Comparison of ENCODE assay signal across 8 mouse cellular contexts in the genomic region with DNA sequence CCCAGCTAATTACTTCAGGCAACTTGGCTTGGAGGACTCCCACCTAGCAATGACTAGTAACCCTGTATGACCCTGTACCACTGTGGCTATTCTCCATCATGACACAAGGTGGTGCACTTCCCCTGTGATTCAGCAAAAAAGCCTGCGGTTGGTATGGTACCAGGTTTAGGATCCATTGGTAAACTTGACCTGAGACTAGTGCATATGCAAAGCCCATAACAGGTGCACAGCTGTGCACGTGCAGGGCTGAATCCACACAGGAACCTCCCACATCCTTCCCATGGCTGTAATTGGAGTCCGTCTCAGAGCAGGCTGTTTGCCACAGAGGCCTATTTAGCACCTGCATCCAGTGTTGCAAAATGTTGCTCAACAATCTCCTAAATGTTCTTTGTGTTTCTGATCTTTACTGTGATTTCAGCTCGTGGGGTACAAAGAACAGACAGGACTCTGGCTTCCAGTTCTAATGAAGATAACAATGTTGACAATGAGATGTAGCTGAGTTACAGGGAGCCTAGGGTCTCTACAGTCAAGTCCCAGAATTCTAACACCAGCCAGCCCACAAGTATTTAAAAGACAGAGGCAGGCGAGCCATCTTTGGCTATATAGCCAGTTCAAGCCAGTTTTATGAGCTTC. TPM values are rescaled to one million over a fixed set of nuclear protein-coding genes. Genes with fewer than 3 reads are reported as not detected.
DNase-seq lines count a peak whose midpoint lies in the region; ATAC-seq and TF ChIP-seq lines count a peak whose summit lies in the region.
"Had no signal": no experiment of that assay in that cellular context is flagged by ENCODE, and none has a peak within 500 bp of the region (broad histone marks: within the 10 kb centered on the region; RNA-seq: fewer than 3 reads in every experiment).

No protein-coding gene starts in this region.

- peak; percentile 77 for TF ChIP-seq CTCF in liver, embryonic 14.5 days (IDR thresholded peaks at IDR 0.05; ENCODE audit: low read depth)

- H3K36me3 ChIP-seq in kidney, embryonic 15.5 days: no peaks in the 10 kb centered on the region
- no peaks in the 10 kb centered on the region for H3K36me3 ChIP-seq in liver, embryonic 14.5 days (replicated peaks; ENCODE audit: control insufficient read depth, insufficient read depth, low read depth)

- H3K4me3 ChIP-seq in kidney, embryonic 15.5 days (replicated peaks): no peak overlapping the region
- no peak overlapping the region for H3K4me3 ChIP-seq in liver, embryonic 14.5 days (ENCODE audit: insufficient read depth in 1 of 2, low read depth in 2 of 2, low read length in 2 of 2)

- TF ChIP-seq EP300 in liver, embryonic 14.5 days (IDR thresholded peaks at IDR 0.05; ENCODE audit: low read depth): no peak

- DNase-seq in Muller cell, postnatal 12 days (ENCODE audit: inconsistent ontology term): peak; percentile 68
- DNase-seq in cerebellum, postnatal 36 days: peak; percentile 10 to 23
- peak; percentile 11 to 17 for DNase-seq in gastrocnemius, postnatal 36 days
- peak in 1 of 3 experiments; percentile 37 for DNase-seq in liver, embryonic 14.5 days (ENCODE audit: low read depth in 3 of 3, low spot score in 3 of 3)
- DNase-seq in retina, postnatal 7 days (ENCODE audit: low read depth, low spot score): peak; percentile 54

- H3K27ac ChIP-seq in kidney, embryonic 15.5 days: no peak overlapping the region
- no peak overlapping the region for H3K27ac ChIP-seq in liver, embryonic 14.5 days

- no peaks in the 10 kb centered on the region for H3K4me1 ChIP-seq in kidney, embryonic 15.5 days
- H3K4me1 ChIP-seq in liver, embryonic 14.5 days (replicated peaks; ENCODE audit: control insufficient read depth in 2 of 2, insufficient read depth in 2 of 2, low read length in 1 of 2): 0 out of 4 replicates have a peak, but pooled peaks cover 0 to 2% of the 10 kb centered on the region in 2 experiments

- H3K27me3 ChIP-seq in kidney, embryonic 15.5 days: no peaks in the 10 kb centered on the region
- no peaks in the 10 kb centered on the region for H3K27me3 ChIP-seq in liver, embryonic 14.5 days (ENCODE audit: control insufficient read depth, insufficient read depth, low read length)

- intact Hi-C loops in gastrocnemius, postnatal 36 days (cut with DNase I): no loop called here

- H3K9ac ChIP-seq in kidney, embryonic 15.5 days: no peak overlapping the region
- no peak overlapping the region for H3K9ac ChIP-seq in liver, embryonic 14.5 days (replicated peaks)

- 32% methylated on average over 5 of the region's 5 CpGs for WGBS in kidney, embryonic 15.5 days
- WGBS in liver, embryonic 14.5 days (ENCODE audit: insufficient replicate concordance): 23% methylated on average over 5 of the region's 5 CpGs

- peak; percentile 53 for ATAC-seq in CD4-positive, CD25-positive, alpha-beta regulatory T cell, adult 4 months
- ATAC-seq in kidney, embryonic 15.5 days (replicated peaks; ENCODE audit: low FRiP score): peak; percentile 75
- ATAC-seq in liver, embryonic 14.5 days (ENCODE audit: insufficient read depth): peak; percentile 55; the same call in 1 of the 2 replicates

- no peak overlapping the region for H3K4me2 ChIP-seq in kidney, embryonic 15.5 days
- no peak overlapping the region for H3K4me2 ChIP-seq in liver, embryonic 14.5 days (ENCODE audit: low read depth)

- H3K9me3 ChIP-seq in kidney, embryonic 15.5 days (replicated peaks): no peaks in the 10 kb centered on the region
- H3K9me3 ChIP-seq in liver, embryonic 14.5 days (ENCODE audit: control insufficient read depth, low read length): no peaks in the 10 kb centered on the region

RNA-seq across cellular contexts. Expression of a gene that starts 47.2 kb away (rescaled TPM):
- not detected for polyA plus RNA-seq in CD4-positive, CD25-positive, alpha-beta regulatory T cell, adult 4 months (2017; shearing (Covaris generic))
- total RNA-seq in gastrocnemius, postnatal 36 days (2021): not detected
- 0.08 TPM in 1 of 2 replicates, not detected in the other for polyA plus RNA-seq in kidney, embryonic 15.5 days (2015; fragmentation: Nextera tagmentation; extraction: Ambion mirVana)
- not detected in 2 replicates for polyA plus RNA-seq in liver, embryonic 14.5 days (2012; rRNA removed)
- not detected in 2 replicates for polyA plus RNA-seq in liver, embryonic 14.5 days (2014; fragmentation: Nextera tagmentation; extraction: Ambion mirVana)
- total RNA-seq: layer of hippocampus, postnatal 25 days had no signal

RNA-seq across cellular contexts. Expression of a gene that starts 56.9 kb away (rescaled TPM):
- not detected for polyA plus RNA-seq in CD4-positive, CD25-positive, alpha-beta regulatory T cell, adult 4 months (2017; shearing (Covaris generic))
- not detected for total RNA-seq in gastrocnemius, postnatal 36 days (2021)
- polyA plus RNA-seq in kidney, embryonic 15.5 days (2015; fragmentation: Nextera tagmentation; extraction: Ambion mirVana): not detected in 2 replicates
- polyA plus RNA-seq in liver, embryonic 14.5 days (2012; rRNA removed): 0.92 and 1.1 TPM in 2 replicates
- polyA plus RNA-seq in liver, embryonic 14.5 days (2014; fragmentation: Nextera tagmentation; extraction: Ambion mirVana): 1.9 and 2.0 TPM in 2 replicates
- total RNA-seq: layer of hippocampus, postnatal 25 days had no signal
